Mouse (Mus musculus) megakaryocyte, embryonic 14.5 days (primary cell): ENCODE data around the gene Clec2i. TPM values are rescaled to one million over a fixed set of nuclear protein-coding genes. Genes with fewer than 3 reads are reported as not detected.
"Not testable (repeated sequence)": the region's sequence is repeated elsewhere in the genome, so short reads cannot be mapped to it uniquely, and the experiment has no call there.

ENCODE experiments used
- H3K27me3 ChIP-seq: replicated peaks from 2 replicates; pipeline ENCODE3; 2012; ENCODE audit warnings: inconsistent platforms
- H3K36me3 ChIP-seq: replicated peaks from 2 replicates; pipeline ENCODE3; 2012; ENCODE audit warnings: low read length, inconsistent platforms, mixed read lengths
- H3K4me1 ChIP-seq: 2 replicates; pipeline ENCODE4 v1.6.1; 2012; ENCODE audit warnings: inconsistent platforms
- H3K4me3 ChIP-seq: replicated peaks from 2 replicates; pipeline ENCODE3; 2012; ENCODE audit warnings: moderate library complexity, mild to moderate bottlenecking, inconsistent platforms
- H3K9me3 ChIP-seq: 2 replicates; pipeline ENCODE4 v1.6.1; 2012; ENCODE audit warnings: inconsistent platforms
- FLI1 ChIP-seq: IDR thresholded peaks from 2 replicates; pipeline ENCODE4 v1.6.1; 2012; ENCODE audit warnings: low read length, inconsistent platforms, mixed read lengths
- GATA1 ChIP-seq: IDR thresholded peaks from 3 replicates; pipeline ENCODE4 v1.6.1; 2012; ENCODE audit warnings: mixed read lengths, low read length, inconsistent platforms, borderline replicate concordance
- polyA plus RNA-seq: library from polyadenylated mRNA; stranded (reverse); fragments of >175 nt; gene quantifications from 2 replicates; pipeline ENCODE4 v1.2.3, GENCODE M21; 2012; ENCODE audit warnings: low replicate concordance; ENCODE audit not compliant: insufficient read depth

Clec2i gene
- polyA plus RNA-seq, 1 experiment: not detected

DNA sequence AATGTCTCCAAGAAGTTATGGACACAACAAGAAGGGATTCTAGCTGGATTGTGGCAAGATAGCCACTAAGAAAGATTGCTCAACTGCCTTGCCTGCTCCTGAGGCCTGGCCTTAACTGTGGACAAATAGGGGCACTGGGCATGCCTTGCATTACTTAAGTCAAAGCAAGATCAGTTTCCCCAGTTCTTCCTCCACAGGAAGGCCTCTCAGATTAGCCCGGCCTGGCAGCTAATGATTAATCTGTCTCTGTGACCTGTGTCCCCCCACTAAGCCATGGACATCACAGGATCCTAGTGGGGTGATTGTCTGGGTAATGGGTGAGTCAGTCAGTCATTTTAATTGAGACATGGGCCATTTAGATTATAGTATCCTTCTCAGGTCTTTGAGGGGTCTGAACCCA is 31.9 kb upstream of the Clec2i start:
- TF ChIP-seq GATA1 (no peak), FLI1 (no peak)
- Histone ChIP-seq H3K36me3 (no peaks in the 10 kb centered on the region), H3K27me3 (no peaks in the 10 kb centered on the region), H3K9me3 (no peaks in the 10 kb centered on the region), H3K4me3 (peak overlapping the region; percentile 56), H3K4me1 (peaks cover 40% of the 10 kb centered on the region)

DNA sequence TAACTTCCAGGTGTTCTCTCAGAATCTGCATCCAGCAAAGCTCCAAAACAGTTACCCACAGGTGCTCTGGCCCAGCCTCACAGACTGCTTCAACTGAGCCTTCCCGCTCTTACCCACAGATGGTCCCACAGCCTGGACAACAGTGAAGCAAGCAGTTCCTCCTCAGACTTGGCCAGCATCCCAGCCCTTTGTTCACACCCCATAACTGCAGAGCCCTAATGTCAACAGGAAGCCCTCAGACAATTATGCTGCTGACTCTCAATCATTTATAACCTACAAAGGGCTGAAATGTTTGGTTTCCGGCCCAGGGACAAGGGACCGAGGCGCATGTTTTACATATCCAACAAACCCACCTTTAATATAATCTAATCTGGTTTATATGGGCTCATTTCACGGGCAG is 31.1 kb upstream of the Clec2i start:
- Histone ChIP-seq H3K36me3 (no peaks in the 10 kb centered on the region), H3K27me3 (no peaks in the 10 kb centered on the region), H3K4me3 (no peak overlapping the region), H3K9me3 (no peaks in the 10 kb centered on the region), H3K4me1 (peaks cover 40% of the 10 kb centered on the region)
- TF ChIP-seq FLI1: no peak
- TF ChIP-seq GATA1: no peak

DNA sequence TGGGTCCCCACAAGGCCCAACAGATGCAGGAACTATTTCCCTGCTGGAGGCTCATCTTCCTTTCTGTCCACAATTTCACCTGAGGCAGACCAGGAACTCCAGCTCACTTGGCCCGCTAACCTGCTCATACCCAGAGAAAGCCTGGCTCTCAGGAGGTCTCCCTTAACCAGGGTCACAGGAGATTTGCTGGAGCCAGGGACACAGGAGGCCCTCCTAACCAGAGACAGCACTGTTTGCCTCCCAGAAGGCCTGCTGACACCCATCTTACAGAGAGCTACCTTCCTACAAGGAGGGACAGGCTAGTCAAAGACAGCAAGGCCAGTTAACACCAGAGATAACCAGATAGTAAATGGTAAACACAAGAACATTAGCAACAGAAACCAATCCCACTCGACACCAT is 29.4 kb upstream of the Clec2i start:
- no peaks in the 10 kb centered on the region for H3K27me3 ChIP-seq
- peaks cover 26% of the 10 kb centered on the region for H3K4me1 ChIP-seq
- TF ChIP-seq GATA1 (no peak), FLI1 (no peak)
- H3K4me3 ChIP-seq: no peak overlapping the region
- no peaks in the 10 kb centered on the region for H3K36me3 ChIP-seq
- no peaks in the 10 kb centered on the region for H3K9me3 ChIP-seq

DNA sequence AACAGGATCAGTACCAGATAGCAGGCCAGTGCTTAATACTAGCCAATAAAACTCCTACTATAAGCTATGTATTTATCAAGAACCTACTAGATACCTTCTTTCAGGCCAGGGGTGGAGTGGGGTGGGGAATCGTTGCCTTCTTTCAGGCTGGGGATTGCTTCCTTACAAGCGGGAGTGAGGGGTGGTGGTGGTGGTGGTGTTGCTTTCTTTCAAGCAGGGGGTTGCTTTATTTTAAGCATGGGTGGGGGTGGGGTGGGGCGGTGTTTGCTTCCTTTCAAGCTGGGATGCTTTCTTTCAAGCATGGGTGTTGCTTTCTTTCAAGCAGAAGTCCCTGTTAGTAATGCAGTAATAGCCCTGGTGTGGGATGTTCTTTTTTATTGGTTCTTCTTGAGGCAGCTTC is 18.5 kb upstream of the Clec2i start:
- H3K9me3 ChIP-seq: no peaks in the 10 kb centered on the region
- no peak overlapping the region for H3K4me3 ChIP-seq
- H3K4me1 ChIP-seq: no peaks in the 10 kb centered on the region
- H3K27me3 ChIP-seq: no peaks in the 10 kb centered on the region
- TF ChIP-seq FLI1: no peak
- TF ChIP-seq GATA1: no peak
- H3K36me3 ChIP-seq: no peaks in the 10 kb centered on the region

DNA sequence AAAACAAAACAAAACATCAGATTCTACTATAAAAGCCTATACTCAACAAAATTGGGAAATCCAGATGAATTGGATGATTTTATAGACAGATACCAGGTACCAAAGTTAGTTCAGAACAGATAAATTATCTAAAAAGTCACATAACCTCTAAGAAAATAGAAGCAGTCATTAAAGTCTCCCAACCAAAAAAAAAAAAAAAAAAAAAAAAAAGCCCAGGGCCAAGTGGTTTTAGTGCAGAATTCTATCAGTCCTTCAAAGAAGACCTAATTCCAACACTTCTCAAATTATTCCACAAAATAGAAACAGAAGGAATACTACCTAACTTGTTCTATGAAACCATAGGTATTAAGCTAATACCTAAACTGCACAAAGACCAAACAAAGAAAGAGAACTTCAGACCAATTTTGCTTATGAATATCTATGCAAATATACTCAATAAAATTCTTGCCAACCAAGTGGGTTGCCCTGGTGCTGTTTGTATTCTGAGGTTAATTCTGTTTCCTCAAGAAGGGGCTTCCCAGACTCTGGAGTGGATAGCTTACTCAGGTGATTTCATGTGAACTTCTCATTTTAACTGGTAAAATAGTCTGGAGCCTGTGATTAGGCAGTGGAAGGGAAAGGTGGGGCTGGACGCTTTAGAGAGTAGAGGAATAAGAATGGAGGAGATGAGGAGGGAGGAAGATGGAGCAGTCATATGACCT is 15.3 kb upstream of the Clec2i start:
- Histone ChIP-seq H3K27me3 (no peaks in the 10 kb centered on the region), H3K9me3 (no peaks in the 10 kb centered on the region; the same call in 1 of the 2 replicates), H3K4me3 (no peak overlapping the region), H3K4me1 (no peaks in the 10 kb centered on the region), H3K36me3 (no peaks in the 10 kb centered on the region)
- TF ChIP-seq FLI1 (no peak), GATA1 (no peak)

DNA sequence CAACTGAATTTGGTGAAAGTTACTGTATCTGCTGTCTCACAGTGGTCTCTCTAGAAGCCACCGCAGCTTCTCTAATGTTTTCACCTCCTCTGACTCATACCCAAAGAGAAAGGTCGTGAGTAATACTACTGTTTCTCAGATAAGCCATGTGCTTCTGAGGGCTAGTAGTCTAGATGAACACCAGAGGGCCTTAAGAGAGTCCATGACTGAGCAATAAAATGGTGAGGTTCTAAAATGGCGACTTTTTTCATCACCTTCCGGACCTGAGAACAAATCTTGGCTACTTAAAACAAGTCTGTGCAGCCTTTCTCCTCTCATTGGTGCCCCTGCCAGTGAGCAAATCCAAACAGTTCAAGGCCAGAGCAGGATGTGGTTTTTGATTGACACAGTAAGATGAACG is 1.4 kb downstream of the Clec2i start:
- no peak overlapping the region for H3K4me3 ChIP-seq

DNA sequence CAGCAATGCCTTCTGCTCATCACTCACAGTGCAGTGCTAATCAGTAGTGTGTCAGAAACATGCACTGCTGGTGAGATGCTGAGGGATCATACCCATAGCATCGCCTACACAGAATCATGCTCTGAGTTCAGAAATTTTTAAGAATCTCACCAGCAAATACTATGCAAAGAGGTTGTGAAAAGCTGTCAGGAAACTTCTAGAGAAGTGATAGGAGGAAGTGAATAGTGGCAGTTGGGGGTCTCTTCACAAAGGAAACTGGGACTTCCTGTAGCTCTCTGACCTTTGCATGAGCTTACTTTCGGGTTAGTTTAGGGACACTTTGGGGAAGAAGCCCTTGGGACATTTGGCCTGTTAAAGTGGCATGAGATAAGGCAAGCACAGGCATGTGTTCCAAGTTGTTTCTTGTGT is 3.6 kb downstream of the Clec2i start, which contains the start of gene BC035044:
BC035044 (minus strand) TSS at position 179 of the 408 bp plus-strand sequence.
- Histone ChIP-seq H3K9me3 (no peaks in the 10 kb centered on the region), H3K4me3 (peak within 1 kb of the TSS; percentile 53), H3K27me3 (no peaks in the 10 kb centered on the region), H3K36me3 (no peaks in the 10 kb centered on the region), H3K4me1 (peaks cover 8% of the 10 kb centered on the region)
- TF ChIP-seq GATA1 (no peak), FLI1 (no peak)

More for the DNA sequence above, 1.4 kb downstream of the Clec2i start:
- Histone ChIP-seq H3K36me3 (no peaks in the 10 kb centered on the region), H3K27me3 (no peaks in the 10 kb centered on the region), H3K9me3 (no peaks in the 10 kb centered on the region), H3K4me1 (peaks cover 8% of the 10 kb centered on the region)
- TF ChIP-seq FLI1 (no peak), GATA1 (no peak)

DNA sequence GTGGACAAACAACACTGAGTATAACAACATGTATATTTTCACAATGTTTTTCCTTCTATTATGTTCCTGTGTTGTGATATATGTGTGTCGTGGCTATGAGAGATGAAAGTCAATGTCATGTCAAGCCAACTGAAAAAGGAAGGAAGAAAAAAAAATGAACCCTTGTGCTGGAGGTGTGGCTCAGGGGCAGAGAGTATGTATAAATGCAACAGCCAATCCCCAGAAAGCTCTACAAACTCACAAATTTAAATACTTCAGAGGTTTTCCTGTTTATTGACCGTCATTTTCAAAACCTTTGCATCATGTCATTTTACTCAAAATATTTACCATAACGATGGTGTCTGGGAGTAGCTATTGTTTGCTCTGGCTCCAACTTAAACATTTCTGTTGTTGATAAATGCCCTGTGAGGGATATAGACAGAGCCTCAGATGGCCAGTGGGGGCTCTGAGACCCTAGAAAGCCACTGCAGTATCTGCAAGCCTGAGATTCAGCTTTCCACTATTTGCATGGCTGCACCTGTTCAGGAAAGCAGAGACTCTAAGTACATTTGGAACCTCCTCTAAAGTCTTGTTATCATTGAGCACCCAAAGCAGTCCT is 8.1 kb downstream of the Clec2i start:
- TF ChIP-seq GATA1: no peak
- no peak for TF ChIP-seq FLI1
- Histone ChIP-seq H3K36me3 (no peaks in the 10 kb centered on the region), H3K4me1 (peaks cover 8% of the 10 kb centered on the region), H3K27me3 (no peaks in the 10 kb centered on the region), H3K9me3 (no peaks in the 10 kb centered on the region), H3K4me3 (no peak overlapping the region)

DNA sequence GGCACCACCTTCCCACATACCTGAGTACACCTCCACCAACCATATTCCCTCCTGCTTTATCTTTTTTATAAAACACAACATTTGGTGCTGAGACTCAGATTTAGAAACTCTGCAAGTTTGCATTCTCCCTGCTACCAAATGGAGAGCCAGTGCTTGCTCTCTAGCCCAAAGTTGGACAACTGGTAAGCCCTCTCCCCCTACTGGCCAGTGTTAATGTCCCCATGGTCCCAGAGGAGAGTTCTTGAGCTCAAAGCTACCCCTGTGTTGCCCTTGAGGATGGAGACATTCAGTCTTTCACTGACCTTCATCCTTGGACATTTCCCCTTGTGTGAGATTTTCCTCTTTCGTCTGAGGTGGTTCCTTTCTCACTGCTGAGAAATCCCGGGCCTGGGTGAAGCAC is 12.7 kb downstream of the Clec2i start:
- H3K4me3 ChIP-seq: no peak overlapping the region

DNA sequence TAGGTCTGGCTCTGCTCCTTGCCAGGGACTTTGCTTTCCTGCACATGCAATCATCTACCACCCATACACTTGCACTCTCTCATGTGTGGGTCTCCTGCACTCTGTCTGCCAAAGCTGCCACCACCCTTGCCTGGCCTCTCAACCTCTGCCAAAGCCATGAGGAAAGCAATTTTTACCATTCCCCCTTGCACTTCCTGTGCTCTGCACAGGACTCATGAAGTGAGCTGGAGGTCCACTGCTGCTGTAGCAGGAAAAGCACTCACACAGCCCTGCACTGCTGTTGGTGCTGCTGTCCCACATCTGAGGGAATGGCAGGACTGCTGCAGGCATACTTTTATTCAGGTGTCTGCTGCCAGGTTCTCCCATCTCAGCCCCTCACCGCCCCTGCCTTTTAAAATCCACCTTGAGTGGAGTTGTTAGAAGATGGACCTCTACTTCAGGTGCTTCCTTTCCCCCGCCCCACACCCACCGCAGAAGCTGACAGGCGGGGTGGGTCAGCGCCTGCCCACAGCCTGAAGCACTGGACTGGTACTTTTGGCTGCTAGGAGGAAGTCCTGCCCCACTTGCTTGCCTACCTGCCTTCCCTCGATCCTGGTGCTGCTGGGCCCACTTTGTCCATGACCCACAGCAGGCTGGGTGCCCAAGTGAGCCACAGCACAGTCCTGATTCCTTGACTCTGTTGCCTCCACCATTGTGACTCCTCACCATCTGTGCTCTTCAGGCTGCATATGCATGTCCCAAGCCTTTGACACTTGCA is 13.6 kb downstream of the Clec2i start:
- H3K4me1 ChIP-seq, H3K27me3 ChIP-seq, H3K4me3 ChIP-seq, H3K36me3 ChIP-seq, H3K9me3 ChIP-seq: not testable (repeated sequence)

More for the DNA sequence above, 12.7 kb downstream of the Clec2i start:
- no peaks in the 10 kb centered on the region for H3K27me3 ChIP-seq
- H3K4me1 ChIP-seq: peaks cover 5% of the 10 kb centered on the region; the same call in 1 of the 2 replicates
- no peaks in the 10 kb centered on the region; the same call in 1 of the 2 replicates for H3K9me3 ChIP-seq
- H3K36me3 ChIP-seq: no peaks in the 10 kb centered on the region
- TF ChIP-seq FLI1: no peak
- TF ChIP-seq GATA1: no peak
